Mouse (Mus musculus) hindbrain, embryonic 13.5 days (tissue): ENCODE measurements around the gene Itih1. TPM values are rescaled to one million over a fixed set of nuclear protein-coding genes. Genes with fewer than 3 reads are reported as not detected.

Source experiments
- ATAC-seq: fragments of 200-750 bp; cut with Nextera tagmentation; 2 replicates; pipeline ENCODE4 v1.8.0; 2017; ENCODE audit warnings: moderate TSS enrichment; ENCODE audit not compliant: low FRiP score
- H3K27ac ChIP-seq: fragments of 300-500 bp; sonication (generic); 2 replicates; pipeline ENCODE4 v1.5.1; 2015; ENCODE audit warnings: inconsistent platforms, mild to moderate bottlenecking, moderate library complexity
- H3K27me3 ChIP-seq: fragments of 300-500 bp; sonication (generic); 2 replicates; pipeline ENCODE4 v1.6.1; 2015; ENCODE audit warnings: mild to moderate bottlenecking, inconsistent platforms
- H3K36me3 ChIP-seq: fragments of 300-500 bp; sonication (generic); 2 replicates; pipeline ENCODE4 v1.6.1; 2015; ENCODE audit warnings: mild to moderate bottlenecking, inconsistent platforms
- H3K4me1 ChIP-seq: fragments of 300-500 bp; sonication (generic); replicated peaks from 2 replicates; pipeline ENCODE4 v1.6.1; 2015; ENCODE audit warnings: inconsistent platforms
- H3K4me2 ChIP-seq: fragments of 300-500 bp; sonication (generic); 2 replicates; pipeline ENCODE4 v1.6.1; 2015; ENCODE audit warnings: inconsistent platforms, mild to moderate bottlenecking, moderate library complexity
- H3K4me3 ChIP-seq: fragments of 300-500 bp; sonication (generic); 2 replicates; pipeline ENCODE4 v1.5.1; 2015; ENCODE audit warnings: mild to moderate bottlenecking, inconsistent platforms
- H3K9ac ChIP-seq: fragments of 300-500 bp; sonication (generic); 2 replicates; pipeline ENCODE4 v1.6.1; 2015; ENCODE audit warnings: mild to moderate bottlenecking, inconsistent platforms
- H3K9me3 ChIP-seq: fragments of 300-500 bp; sonication (generic); 2 replicates; pipeline ENCODE4 v1.6.1; 2016; ENCODE audit warnings: inconsistent platforms
- WGBS: fragments of 180-500 bp; shearing (Covaris S2); methylation state at CpG from one replicate; pipeline ENCODE4 v1.1.7; 2015; 5-methylcytosine and 5-hydroxymethylcytosine counted together
- polyA plus RNA-seq: library from polyadenylated mRNA; unstranded; fragments of >200 nt; fragmentation: Nextera tagmentation; extraction: Ambion mirVana; gene quantifications from 2 replicates; pipeline ENCODE4 v1.2.1, GENCODE M21; 2015

Gene Itih1
- polyA plus RNA-seq, 1 experiment from 2014 or later: not detected

- no peak overlapping the region for H3K4me3 ChIP-seq
- H3K9ac ChIP-seq: no peak overlapping the region
- H3K9me3 ChIP-seq: no peaks in the 10 kb centered on the region
- 24% methylated on average over 3 of the region's 3 CpGs for WGBS
- H3K27me3 ChIP-seq: no peaks in the 10 kb centered on the region
- no peak overlapping the region for H3K27ac ChIP-seq
- H3K4me1 ChIP-seq: no peaks in the 10 kb centered on the region
- H3K4me2 ChIP-seq: no peak overlapping the region
- no peaks in the 10 kb centered on the region for H3K36me3 ChIP-seq
- ATAC-seq: no peak
These were observed 43.1 kb downstream of the Itih1 start for GRCm38 (mm10) chr14:30899972-30900371.

GRCm38 (mm10) chr14:30888271-30888732 lies 54.8 kb downstream of the Itih1 start:
- Histone ChIP-seq H3K27me3 (no peaks in the 10 kb centered on the region), H3K4me2 (no peak overlapping the region), H3K9ac (no peak overlapping the region), H3K27ac (no peak overlapping the region), H3K4me3 (no peak overlapping the region), H3K36me3 (no peaks in the 10 kb centered on the region), H3K4me1 (no peaks in the 10 kb centered on the region), H3K9me3 (no peaks in the 10 kb centered on the region)
- 18% methylated on average over 9 of the region's 9 CpGs for WGBS
- ATAC-seq: no peak

- 96% methylated on average over 3 of the region's 3 CpGs for WGBS
- no peaks in the 10 kb centered on the region for H3K27me3 ChIP-seq
- H3K36me3 ChIP-seq: no peaks in the 10 kb centered on the region
- H3K9ac ChIP-seq: no peak within 1 kb of the TSS
- H3K27ac ChIP-seq: no peak within 1 kb of the TSS
- no peak within 1 kb of the TSS for H3K4me3 ChIP-seq
- no peak within 1 kb of the TSS for H3K4me2 ChIP-seq
- H3K4me1 ChIP-seq: no peaks in the 10 kb centered on the region
- H3K9me3 ChIP-seq: no peaks in the 10 kb centered on the region
- ATAC-seq: no peak
These were observed 56.9 kb downstream of the Itih1 start, which contains the start of gene Itih4 for GRCm38 (mm10) chr14:30886204-30886603. Itih4 (plus strand) TSS chr14:30886476.

- ATAC-seq: no peak
- Histone ChIP-seq H3K27ac (no peak overlapping the region), H3K4me2 (no peak overlapping the region), H3K9ac (no peak overlapping the region), H3K4me3 (no peak overlapping the region), H3K36me3 (no peaks in the 10 kb centered on the region), H3K4me1 (no peaks in the 10 kb centered on the region), H3K9me3 (no peaks in the 10 kb centered on the region), H3K27me3 (no peaks in the 10 kb centered on the region)
- 39% methylated on average over 3 of the region's 3 CpGs for WGBS
These were observed 57.8 kb downstream of the Itih1 start for GRCm38 (mm10) chr14:30885298-30885697.

GRCm38 (mm10) chr14:30881718-30882108 lies 61.4 kb downstream of the Itih1 start:
- H3K27me3 ChIP-seq: no peaks in the 10 kb centered on the region
- H3K4me2 ChIP-seq: no peak overlapping the region
- no peak overlapping the region for H3K27ac ChIP-seq
- ATAC-seq: no peak
- no peaks in the 10 kb centered on the region for H3K9me3 ChIP-seq
- peaks cover 8% of the 10 kb centered on the region for H3K4me1 ChIP-seq
- H3K4me3 ChIP-seq: no peak overlapping the region
- 94% methylated on average over 3 of the region's 3 CpGs for WGBS
- no peak overlapping the region for H3K9ac ChIP-seq
- H3K36me3 ChIP-seq: peaks cover 15% of the 10 kb centered on the region

- Histone ChIP-seq H3K27ac (no peak overlapping the region), H3K4me3 (no peak overlapping the region), H3K4me2 (no peak overlapping the region), H3K9me3 (no peaks in the 10 kb centered on the region), H3K4me1 (peaks cover 8% of the 10 kb centered on the region), H3K36me3 (peaks cover 21% of the 10 kb centered on the region), H3K9ac (no peak overlapping the region), H3K27me3 (no peaks in the 10 kb centered on the region)
- no peak for ATAC-seq
- 84% methylated on average over 17 of the region's 17 CpGs for WGBS
These were observed 62.0 kb downstream of the Itih1 start for GRCm38 (mm10) chr14:30880811-30881717.

GRCm38 (mm10) chr14:30880251-30880650 lies 62.8 kb downstream of the Itih1 start:
- ATAC-seq: no peak
- 81% methylated on average over 8 of the region's 8 CpGs for WGBS
- H3K4me2 ChIP-seq: no peak overlapping the region
- peaks cover 29% of the 10 kb centered on the region for H3K36me3 ChIP-seq
- no peak overlapping the region for H3K9ac ChIP-seq
- H3K9me3 ChIP-seq: no peaks in the 10 kb centered on the region
- no peaks in the 10 kb centered on the region for H3K27me3 ChIP-seq
- H3K27ac ChIP-seq: no peak overlapping the region
- H3K4me3 ChIP-seq: no peak overlapping the region
- peaks cover 8% of the 10 kb centered on the region for H3K4me1 ChIP-seq

- H3K36me3 ChIP-seq: peaks cover 32% of the 10 kb centered on the region
These were observed 63.3 kb downstream of the Itih1 start for GRCm38 (mm10) chr14:30879794-30880193.

More at GRCm38 (mm10) chr14:30879794-30880193, 63.3 kb downstream of the Itih1 start:
- Histone ChIP-seq H3K4me2 (no peak overlapping the region), H3K9ac (no peak overlapping the region), H3K4me1 (peaks cover 8% of the 10 kb centered on the region), H3K27ac (no peak overlapping the region), H3K4me3 (no peak overlapping the region), H3K9me3 (no peaks in the 10 kb centered on the region), H3K27me3 (no peaks in the 10 kb centered on the region)
- ATAC-seq: no peak
- WGBS: 72% methylated on average over 9 of the region's 9 CpGs

Other genes with a start within 250 kb of the Itih1 start
- 17.6 and 19.1 TPM in 2 replicates for gene Sfmbt1, start 228.4 kb downstream of the Itih1 start, polyA plus RNA-seq
- gene Tmem110, start 117.7 kb downstream of the Itih1 start, polyA plus RNA-seq: 20.6 and 22.6 TPM in 2 replicates
- gene Mustn1, start 64.1 kb downstream of the Itih1 start, polyA plus RNA-seq: 0.97 and 1.00 TPM in 2 replicates
- gene Itih4, start 56.8 kb downstream of the Itih1 start, polyA plus RNA-seq: not detected in 2 replicates
- gene Itih3, start 19.5 kb downstream of the Itih1 start, polyA plus RNA-seq: 1.0 and 1.3 TPM in 2 replicates
- 16.9 and 19.2 TPM in 2 replicates for gene Nek4, start 8.1 kb upstream of the Itih1 start, polyA plus RNA-seq
- gene Glt8d1, start 58.1 kb upstream of the Itih1 start, polyA plus RNA-seq: 62.8 and 66.7 TPM in 2 replicates
- gene Spcs1, start 58.4 kb upstream of the Itih1 start, polyA plus RNA-seq: 322 and 337 TPM in 2 replicates
- 146 and 151 TPM in 2 replicates for gene Pbrm1, start 75.8 kb upstream of the Itih1 start, polyA plus RNA-seq
- 52.8 and 52.9 TPM in 2 replicates for gene Gnl3, start 75.9 kb upstream of the Itih1 start, polyA plus RNA-seq
- 83.1 and 83.2 TPM in 2 replicates for gene Smim4, start 185.7 kb upstream of the Itih1 start, polyA plus RNA-seq
- 273 and 282 TPM in 2 replicates for gene Nt5dc2, start 187.8 kb upstream of the Itih1 start, polyA plus RNA-seq
- gene Stab1, start 225.4 kb upstream of the Itih1 start, polyA plus RNA-seq: 24.8 and 25.2 TPM in 2 replicates